Mouse (Mus musculus): ENCODE data around the gene 4933434E20Rik. TPM values are rescaled to one million over a fixed set of nuclear protein-coding genes. Genes with fewer than 3 reads are reported as not detected.

Gene 4933434E20Rik
- 19.8 and 35.4 TPM in 2 replicates for polyA plus RNA-seq (2012)

DNA sequence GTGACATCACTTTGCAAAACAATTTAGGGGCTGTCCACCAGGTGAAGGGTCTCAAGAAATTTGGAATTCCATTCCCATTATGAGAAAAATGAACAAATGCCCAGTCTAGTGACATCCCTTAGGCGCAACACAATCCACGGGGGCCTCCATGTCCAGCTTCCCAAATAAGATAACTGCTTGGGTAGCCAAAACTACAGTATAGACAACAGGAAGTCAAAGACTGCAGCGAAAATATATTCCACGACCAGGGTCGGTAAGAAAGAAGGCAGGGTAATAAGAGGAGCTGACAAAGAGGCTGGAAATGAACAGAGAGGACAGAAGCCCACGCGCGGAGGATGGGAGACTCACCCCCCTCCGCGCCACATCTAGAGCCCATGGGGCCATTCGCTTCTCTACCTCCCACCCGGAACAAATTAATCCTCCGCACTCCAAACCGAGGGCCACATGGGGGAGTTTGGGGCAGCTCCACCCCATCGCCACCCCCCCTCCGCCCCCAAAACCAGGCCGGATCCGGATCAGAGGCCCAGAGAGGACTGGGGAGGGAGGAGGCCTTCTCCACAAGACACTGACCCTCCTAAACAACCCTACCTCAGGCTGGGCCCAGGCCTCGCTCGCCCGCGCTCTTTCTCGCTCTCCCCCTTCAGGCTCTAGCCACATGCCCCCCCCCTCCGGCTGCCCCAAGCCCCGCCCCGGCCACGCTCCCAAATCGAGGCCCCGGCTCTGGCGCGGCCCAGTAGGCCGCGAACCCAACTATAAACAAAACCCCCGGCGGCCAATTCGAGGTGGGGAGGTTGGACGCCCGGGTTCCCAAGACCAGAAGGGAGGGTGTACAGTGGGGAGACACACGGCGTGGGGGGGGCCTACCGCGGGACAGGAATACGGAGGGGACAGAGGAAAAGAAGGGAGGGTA is at the start of gene 4933434E20Rik:
4933434E20Rik (plus strand) TSS at position 196 of the 910 bp plus-strand sequence.
- no peak for TF ChIP-seq GATA1 (IDR thresholded peaks at IDR 0.05; ENCODE audit: low read length)

- TF ChIP-seq GATA1 (IDR thresholded peaks at IDR 0.05; ENCODE audit: low read length): no peak
Measured at GRCm38 (mm10) chr3:90004091-90004796, 47.2 kb upstream of the 4933434E20Rik start.

DNA sequence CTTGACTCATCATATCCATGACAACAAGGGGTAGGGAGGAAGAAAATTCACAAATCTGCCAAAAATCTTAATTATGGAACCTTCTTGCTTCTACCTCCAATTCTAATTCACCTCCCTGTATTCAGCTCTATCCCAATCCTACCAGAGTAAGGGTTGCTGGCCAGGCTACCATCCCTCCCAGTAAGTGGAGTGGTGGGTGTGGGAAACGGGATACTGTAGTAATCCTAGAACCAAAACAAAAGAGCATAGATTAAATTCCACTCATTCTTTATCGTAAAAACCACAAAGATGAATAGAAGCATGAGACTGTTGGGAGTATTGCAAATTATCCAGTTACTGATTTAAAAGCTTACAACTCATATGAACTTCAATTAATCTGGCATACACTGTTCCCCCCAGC is 41.1 kb upstream of the 4933434E20Rik start:
- no peak for TF ChIP-seq GATA1 (IDR thresholded peaks at IDR 0.05; ENCODE audit: low read length)

DNA sequence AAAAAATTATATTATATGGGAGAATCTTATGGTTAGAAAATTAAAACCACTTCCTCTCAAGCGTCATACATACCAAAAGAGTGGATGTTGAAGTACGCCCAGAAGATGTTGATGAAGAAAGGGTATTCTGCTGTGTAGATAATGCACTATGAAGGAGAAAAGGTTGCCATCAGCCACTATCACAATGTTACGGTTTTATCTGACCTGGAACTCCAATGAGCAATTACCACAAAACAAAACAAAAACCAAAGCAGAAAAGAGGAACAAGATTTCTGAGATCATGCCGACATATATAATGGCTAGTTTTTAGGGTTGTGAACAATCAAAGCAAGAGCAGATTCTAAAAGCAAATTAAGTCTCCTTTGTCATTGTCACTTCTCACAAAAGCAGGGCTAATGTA is 34.8 kb upstream of the 4933434E20Rik start:
- TF ChIP-seq GATA1 (IDR thresholded peaks at IDR 0.05; ENCODE audit: low read length): no peak

- no peak for TF ChIP-seq GATA1 (IDR thresholded peaks at IDR 0.05; ENCODE audit: low read length)
Measured at GRCm38 (mm10) chr3:90034653-90035052, 16.8 kb upstream of the 4933434E20Rik start.

DNA sequence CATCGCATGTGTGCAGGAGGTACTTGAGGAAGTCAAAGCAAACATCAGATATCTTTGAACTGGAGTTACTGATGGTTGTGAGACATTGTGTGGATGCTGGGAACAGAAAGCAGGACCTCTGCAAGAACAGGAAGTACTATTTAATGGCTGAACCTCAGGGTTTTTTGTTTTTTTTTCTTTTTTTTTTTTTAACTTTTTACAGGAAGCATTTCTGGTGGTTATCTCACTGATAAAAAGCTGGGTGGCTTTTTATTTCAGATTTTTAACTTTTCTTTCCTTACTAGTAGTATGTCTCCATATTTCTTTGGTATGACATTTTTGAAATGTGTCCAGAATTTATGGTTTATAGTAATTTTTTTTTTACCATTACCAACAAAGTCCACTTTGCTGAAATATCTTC is 15.2 kb upstream of the 4933434E20Rik start:
- no peak for TF ChIP-seq GATA1 (IDR thresholded peaks at IDR 0.05; ENCODE audit: low read length)

DNA sequence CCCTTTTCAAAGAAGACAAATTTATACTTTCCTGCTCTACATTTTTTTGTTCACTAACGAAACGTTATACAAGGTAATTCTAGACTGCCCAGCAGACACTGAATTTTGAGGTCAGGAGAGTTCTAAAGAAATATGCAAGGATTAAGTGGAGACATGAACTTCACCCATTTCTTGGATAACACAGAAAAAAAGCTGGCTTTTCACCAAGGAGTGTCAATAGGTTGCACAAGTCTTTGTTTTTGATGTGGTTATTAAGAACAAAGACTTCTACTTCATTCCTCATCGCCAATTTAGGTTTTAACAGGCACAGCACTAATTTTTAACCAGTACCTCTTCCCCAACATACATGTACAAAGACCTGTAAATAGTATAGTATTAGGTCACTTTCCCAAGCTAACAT is 1.7 kb upstream of the 4933434E20Rik start:
- TF ChIP-seq GATA1 (IDR thresholded peaks at IDR 0.05; ENCODE audit: low read length): no peak

- TF ChIP-seq GATA1 (IDR thresholded peaks at IDR 0.05; ENCODE audit: low read length): no peak
Measured at GRCm38 (mm10) chr3:90052351-90053241, 1.2 kb downstream of the 4933434E20Rik start, which contains the start of gene Ubap2l. Gene Ubap2l (minus strand): TSS chr3:90052628.

- TF ChIP-seq GATA1 (IDR thresholded peaks at IDR 0.05; ENCODE audit: low read length): no peak
Measured at GRCm38 (mm10) chr3:90061549-90061948, 10.1 kb downstream of the 4933434E20Rik start.

- TF ChIP-seq GATA1 (IDR thresholded peaks at IDR 0.05; ENCODE audit: low read length): no peak
Measured at GRCm38 (mm10) chr3:90062539-90062938, 11.1 kb downstream of the 4933434E20Rik start.

GRCm38 (mm10) chr3:90064383-90064782 is 12.9 kb downstream of the 4933434E20Rik start:
- TF ChIP-seq GATA1 (IDR thresholded peaks at IDR 0.05; ENCODE audit: low read length): no peak

DNA sequence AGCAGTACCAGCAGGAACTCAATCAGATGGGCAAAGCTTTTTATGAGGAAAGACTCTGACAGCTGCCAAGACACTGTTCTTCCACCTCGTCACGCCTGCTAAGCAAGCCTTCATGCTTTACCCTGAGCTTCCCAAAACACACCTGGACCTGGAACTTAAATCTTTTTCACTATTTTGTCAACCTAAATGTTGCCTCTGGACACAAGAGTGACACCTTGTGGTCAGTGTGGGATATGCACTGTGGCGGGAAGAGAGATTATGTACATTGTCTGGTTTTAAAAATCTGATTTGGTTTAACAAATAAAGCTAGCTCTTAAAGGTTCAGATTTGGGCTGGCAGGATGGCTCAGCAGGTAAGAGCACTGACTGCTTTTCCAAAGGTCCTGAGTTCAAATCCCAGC is 14.1 kb downstream of the 4933434E20Rik start:
- no peak for TF ChIP-seq GATA1 (IDR thresholded peaks at IDR 0.05; ENCODE audit: low read length)

DNA sequence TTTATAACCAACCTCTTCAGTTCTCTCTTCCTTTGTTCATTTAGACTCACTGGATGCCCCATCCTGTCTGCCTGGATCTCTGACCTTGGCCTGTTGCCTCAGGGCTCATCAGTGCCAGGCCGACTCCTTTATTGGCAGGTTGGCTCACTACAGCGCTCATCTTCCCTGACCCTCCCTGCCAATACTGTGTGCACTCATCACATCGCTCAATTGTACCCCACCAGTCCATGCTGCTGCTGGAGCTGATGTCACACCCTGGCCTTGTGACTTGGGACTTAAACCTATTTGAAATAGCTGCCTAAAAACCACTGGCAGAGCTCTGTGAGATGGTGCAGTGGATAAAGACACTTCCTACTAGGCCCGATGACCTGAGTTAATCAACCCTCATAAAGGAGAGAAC is 16.4 kb downstream of the 4933434E20Rik start:
- no peak for TF ChIP-seq GATA1 (IDR thresholded peaks at IDR 0.05; ENCODE audit: low read length)

GRCm38 (mm10) chr3:90069688-90070087 is 18.3 kb downstream of the 4933434E20Rik start:
- no peak for TF ChIP-seq GATA1 (IDR thresholded peaks at IDR 0.05; ENCODE audit: low read length)

DNA sequence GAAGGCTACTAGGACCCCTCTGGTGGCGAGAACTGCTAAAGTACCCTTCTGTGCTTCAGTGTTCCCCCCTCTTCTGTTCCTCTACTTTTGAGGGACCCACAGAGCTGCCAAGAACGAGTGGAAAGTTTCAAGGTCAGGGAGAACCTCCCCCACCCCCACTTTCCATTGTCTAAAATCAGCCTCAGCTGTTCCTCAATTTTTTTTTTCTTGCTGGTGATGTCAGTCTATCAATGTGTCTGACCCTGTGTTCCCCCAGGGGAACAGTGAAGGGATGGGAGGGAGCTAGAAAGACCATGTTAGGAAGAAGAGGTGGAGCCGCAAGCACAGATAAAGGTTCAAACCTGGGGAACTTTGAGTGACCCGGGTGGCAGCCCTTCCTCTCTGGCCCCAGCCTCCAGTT is 20.9 kb downstream of the 4933434E20Rik start, which contains the start of gene Tpm3:
Tpm3 (plus strand) TSS at position 356 of the 400 bp plus-strand sequence.
- TF ChIP-seq GATA1 (IDR thresholded peaks at IDR 0.05; ENCODE audit: low read length): no peak
